Mouse (Mus musculus): ENCODE measurements around the gene Mgat5. TPM values are rescaled to one million over a fixed set of nuclear protein-coding genes. Genes with fewer than 3 reads are reported as not detected.

Gene Mgat5
- total RNA-seq, 1 experiment, result 11.0 TPM

DNA sequence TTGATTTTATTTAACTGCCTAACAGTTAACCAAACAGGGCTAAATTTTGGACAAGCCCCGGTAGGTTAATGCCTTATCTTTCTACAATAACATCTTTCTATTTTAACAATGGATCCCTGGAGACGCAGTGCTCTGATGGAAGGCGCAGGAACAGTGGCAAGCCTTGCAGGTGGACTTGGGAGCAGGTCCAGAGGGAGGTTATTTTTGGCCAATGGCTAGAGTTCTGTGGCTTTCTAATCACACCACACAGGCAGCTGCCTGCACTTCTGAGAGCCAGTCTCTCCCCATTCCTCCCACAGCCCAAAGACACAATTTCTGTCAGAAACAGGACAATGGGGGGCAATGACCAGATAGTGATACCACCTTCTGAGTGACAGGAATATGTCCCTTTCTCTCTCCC lies 31.4 kb upstream of the Mgat5 start:
- no peak for DNase-seq (ENCODE audit: low read depth, low spot score)
- in situ Hi-C loops (cut with MboI; ENCODE audit: low sequenced_read_pairs in 2 of 2, unreplicated experiment in 2 of 2), result no loop called here
- TF ChIP-seq CHD2 (IDR thresholded peaks at IDR 0.05; ENCODE audit: low read depth, low read length) (no peak), ZNF384 (IDR thresholded peaks at IDR 0.05; ENCODE audit: low read depth, low read length) (no peak), ZC3H11A (IDR thresholded peaks at IDR 0.05; ENCODE audit: borderline replicate concordance, low read depth, low read length) (no peak), HCFC1 (IDR thresholded peaks at IDR 0.05; ENCODE audit: borderline replicate concordance, insufficient read depth, low read length) (no peak), MAFK (IDR thresholded peaks at IDR 0.05; ENCODE audit: insufficient read depth, low read depth, low read length) (no peak)

DNA sequence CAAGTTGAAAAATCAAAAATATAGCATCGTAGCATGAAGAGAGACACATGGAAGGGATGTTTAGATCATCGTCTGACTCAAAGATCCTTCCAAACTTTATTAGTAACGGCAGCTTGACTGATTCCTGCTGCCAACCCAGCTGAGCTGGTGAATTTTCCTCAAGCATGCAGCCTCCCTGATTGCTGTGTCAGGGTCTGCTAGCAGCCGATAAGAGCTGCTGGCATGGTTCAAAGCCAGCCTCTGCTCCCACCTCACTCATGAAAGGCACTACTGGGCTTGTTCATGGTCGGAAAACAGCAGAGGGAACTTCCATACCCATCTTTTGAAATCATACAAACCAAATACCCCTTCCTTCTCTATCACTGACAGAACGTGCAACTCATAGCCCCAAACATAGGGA lies 12.4 kb upstream of the Mgat5 start:
- Histone ChIP-seq H3K4me1 (ENCODE audit: control insufficient read depth in 2 of 2, insufficient read depth in 2 of 2, low read length in 2 of 2, poor library complexity in 1 of 2) (no peaks in the 10 kb centered on the region), H3K27ac (ENCODE audit: insufficient read depth, low read depth, low read length, poor library complexity, severe bottlenecking) (no peak overlapping the region), H3K36me3 (ENCODE audit: control insufficient read depth, insufficient read depth, low read length, poor library complexity, severe bottlenecking) (no peaks in the 10 kb centered on the region), H3K4me3 (ENCODE audit: insufficient read depth in 1 of 2, low read depth in 1 of 2, low read length in 2 of 2, poor library complexity in 1 of 2, severe bottlenecking in 1 of 2) (no peak overlapping the region), H3K9ac (ENCODE audit: insufficient read depth, low read depth, low read length, poor library complexity, severe bottlenecking) (no peak overlapping the region), H3K9me3 (ENCODE audit: control insufficient read depth, insufficient read depth, low read depth, low read length) (no peaks in the 10 kb centered on the region)
- DNase-seq (ENCODE audit: low read depth, low spot score), result no peak
- TF ChIP-seq ZC3H11A (IDR thresholded peaks at IDR 0.05; ENCODE audit: borderline replicate concordance, low read depth, low read length) (no peak), ZNF384 (IDR thresholded peaks at IDR 0.05; ENCODE audit: low read depth, low read length) (no peak), MAFK (IDR thresholded peaks at IDR 0.05; ENCODE audit: insufficient read depth, low read depth, low read length) (no peak), CHD2 (IDR thresholded peaks at IDR 0.05; ENCODE audit: low read depth, low read length) (no peak), HCFC1 (IDR thresholded peaks at IDR 0.05; ENCODE audit: borderline replicate concordance, insufficient read depth, low read length) (no peak)
- in situ Hi-C loops (cut with MboI; ENCODE audit: low sequenced_read_pairs in 2 of 2, unreplicated experiment in 2 of 2), result no loop called here

More for the DNA sequence above, 31.4 kb upstream of the Mgat5 start:
- H3K36me3 ChIP-seq (ENCODE audit: control insufficient read depth, insufficient read depth, low read length, poor library complexity, severe bottlenecking), result no peaks in the 10 kb centered on the region
- no peak overlapping the region for H3K4me3 ChIP-seq (ENCODE audit: insufficient read depth in 1 of 2, low read depth in 1 of 2, low read length in 2 of 2, poor library complexity in 1 of 2, severe bottlenecking in 1 of 2)
- H3K27ac ChIP-seq (ENCODE audit: insufficient read depth, low read depth, low read length, poor library complexity, severe bottlenecking), result no peak overlapping the region
- H3K4me1 ChIP-seq (ENCODE audit: control insufficient read depth in 2 of 2, insufficient read depth in 2 of 2, low read length in 2 of 2, poor library complexity in 1 of 2), result peaks cover 1 to 9% of the 10 kb centered on the region in 2 experiments; a peak in 2 of 4 replicates
- H3K9ac ChIP-seq (ENCODE audit: insufficient read depth, low read depth, low read length, poor library complexity, severe bottlenecking), result no peak overlapping the region
- no peaks in the 10 kb centered on the region for H3K9me3 ChIP-seq (ENCODE audit: control insufficient read depth, insufficient read depth, low read depth, low read length)

DNA sequence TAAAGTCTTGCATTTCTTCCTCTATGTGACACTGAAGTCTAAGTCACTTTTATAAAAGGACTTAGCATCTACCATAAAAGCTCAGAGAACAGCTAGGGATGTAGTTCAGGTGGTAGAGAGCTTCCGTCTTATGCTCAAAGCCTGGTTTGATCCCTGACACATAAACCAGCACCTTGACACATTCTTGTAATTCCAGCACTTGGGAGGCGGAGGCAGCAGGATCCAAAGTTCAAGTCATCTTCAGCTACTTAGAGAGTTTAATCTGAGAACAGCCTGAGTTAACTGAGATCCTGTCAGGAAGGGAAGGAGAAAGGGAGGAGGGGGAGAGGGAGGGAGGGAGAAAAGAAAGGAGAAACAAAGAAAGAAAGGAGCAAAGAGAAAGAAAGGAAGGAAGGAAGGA lies 5.6 kb upstream of the Mgat5 start:
- in situ Hi-C loops (cut with MboI; ENCODE audit: low sequenced_read_pairs in 2 of 2, unreplicated experiment in 2 of 2), result no loop called here
- Histone ChIP-seq H3K27ac (ENCODE audit: insufficient read depth, low read depth, low read length, poor library complexity, severe bottlenecking) (no peak overlapping the region), H3K36me3 (ENCODE audit: control insufficient read depth, insufficient read depth, low read length, poor library complexity, severe bottlenecking) (no peaks in the 10 kb centered on the region), H3K4me1 (ENCODE audit: control insufficient read depth in 2 of 2, insufficient read depth in 2 of 2, low read length in 2 of 2, poor library complexity in 1 of 2) (peaks cover 2 to 3% of the 10 kb centered on the region in 2 experiments; a peak in 2 of 4 replicates), H3K9me3 (ENCODE audit: control insufficient read depth, insufficient read depth, low read depth, low read length) (no peaks in the 10 kb centered on the region), H3K4me3 (ENCODE audit: insufficient read depth in 1 of 2, low read depth in 1 of 2, low read length in 2 of 2, poor library complexity in 1 of 2, severe bottlenecking in 1 of 2) (no peak overlapping the region), H3K9ac (ENCODE audit: insufficient read depth, low read depth, low read length, poor library complexity, severe bottlenecking) (no peak overlapping the region)
- no peak for DNase-seq (ENCODE audit: low read depth, low spot score)
- TF ChIP-seq MAFK (IDR thresholded peaks at IDR 0.05; ENCODE audit: insufficient read depth, low read depth, low read length), result no peak
- no peak for TF ChIP-seq ZNF384 (IDR thresholded peaks at IDR 0.05; ENCODE audit: low read depth, low read length)
- no peak for TF ChIP-seq ZC3H11A (IDR thresholded peaks at IDR 0.05; ENCODE audit: borderline replicate concordance, low read depth, low read length)

DNA sequence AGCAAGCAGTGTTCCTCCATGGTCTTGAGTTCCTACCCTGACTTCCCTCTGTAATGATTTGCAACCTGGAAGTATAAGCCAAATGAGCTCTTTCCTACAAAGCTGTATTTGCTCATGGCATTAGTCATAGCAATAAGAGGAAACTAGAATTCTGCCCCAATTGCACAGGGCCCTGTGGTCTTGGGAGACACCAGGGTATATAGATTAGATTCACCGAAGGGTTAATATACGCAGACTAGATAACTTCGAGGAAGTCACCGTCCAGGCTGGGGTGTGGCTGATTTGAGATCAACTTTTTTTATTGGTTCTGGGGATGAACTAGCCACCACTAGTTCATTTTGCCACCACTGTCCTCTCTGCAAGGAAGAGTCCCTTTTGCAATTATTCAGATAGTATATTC lies 2.5 kb upstream of the Mgat5 start:
- Histone ChIP-seq H3K4me3 (ENCODE audit: insufficient read depth in 1 of 2, low read depth in 1 of 2, low read length in 2 of 2, poor library complexity in 1 of 2, severe bottlenecking in 1 of 2) (no peak overlapping the region), H3K27ac (ENCODE audit: insufficient read depth, low read depth, low read length, poor library complexity, severe bottlenecking) (no peak overlapping the region), H3K9me3 (ENCODE audit: control insufficient read depth, insufficient read depth, low read depth, low read length) (no peaks in the 10 kb centered on the region), H3K9ac (ENCODE audit: insufficient read depth, low read depth, low read length, poor library complexity, severe bottlenecking) (no peak overlapping the region), H3K36me3 (ENCODE audit: control insufficient read depth, insufficient read depth, low read length, poor library complexity, severe bottlenecking) (no peaks in the 10 kb centered on the region), H3K4me1 (ENCODE audit: control insufficient read depth in 2 of 2, insufficient read depth in 2 of 2, low read length in 2 of 2, poor library complexity in 1 of 2) (peaks cover 2 to 3% of the 10 kb centered on the region in 2 experiments; a peak in 3 of 4 replicates)
- in situ Hi-C loops (cut with MboI; ENCODE audit: low sequenced_read_pairs in 2 of 2, unreplicated experiment in 2 of 2), result no loop called here
- TF ChIP-seq MAFK (IDR thresholded peaks at IDR 0.05; ENCODE audit: insufficient read depth, low read depth, low read length) (no peak), HCFC1 (IDR thresholded peaks at IDR 0.05; ENCODE audit: borderline replicate concordance, insufficient read depth, low read length) (no peak), ZC3H11A (IDR thresholded peaks at IDR 0.05; ENCODE audit: borderline replicate concordance, low read depth, low read length) (no peak), ZNF384 (IDR thresholded peaks at IDR 0.05; ENCODE audit: low read depth, low read length) (no peak), CHD2 (IDR thresholded peaks at IDR 0.05; ENCODE audit: low read depth, low read length) (no peak)
- no peak for DNase-seq (ENCODE audit: low read depth, low spot score)

DNA sequence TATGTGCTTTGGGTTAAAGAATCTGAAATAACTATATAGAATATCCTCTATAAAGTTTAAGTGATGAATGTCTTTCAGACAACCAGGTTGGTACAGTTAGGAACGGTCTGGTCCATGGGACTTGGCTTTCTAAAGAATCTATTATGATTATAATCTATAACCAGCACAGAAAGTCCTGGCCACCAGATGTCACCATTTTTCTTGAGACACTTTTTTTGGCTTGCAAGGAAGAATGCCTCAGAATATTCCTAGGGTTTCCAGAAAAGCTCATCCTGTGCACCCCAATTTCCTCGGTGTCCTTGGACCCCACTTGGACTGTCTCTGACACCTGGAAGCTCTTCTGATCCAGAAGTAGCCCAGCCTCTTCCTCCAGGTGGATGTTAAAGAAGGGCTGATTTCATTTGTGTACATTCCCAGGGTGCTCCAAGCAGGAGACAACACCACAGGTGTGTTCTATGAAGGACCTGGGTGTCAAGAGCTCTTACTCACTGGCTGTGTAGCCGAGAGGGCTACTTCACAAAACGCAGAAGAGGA lies 1.5 kb upstream of the Mgat5 start:
- DNase-seq (ENCODE audit: low read depth, low spot score), result no peak
- no peaks in the 10 kb centered on the region for H3K36me3 ChIP-seq (ENCODE audit: control insufficient read depth, insufficient read depth, low read length, poor library complexity, severe bottlenecking)
- no peaks in the 10 kb centered on the region for H3K9me3 ChIP-seq (ENCODE audit: control insufficient read depth, insufficient read depth, low read depth, low read length)
- H3K27ac ChIP-seq (ENCODE audit: insufficient read depth, low read depth, low read length, poor library complexity, severe bottlenecking), result no peak overlapping the region
- TF ChIP-seq ZNF384 (IDR thresholded peaks at IDR 0.05; ENCODE audit: low read depth, low read length) (no peak), CHD2 (IDR thresholded peaks at IDR 0.05; ENCODE audit: low read depth, low read length) (no peak), MAFK (IDR thresholded peaks at IDR 0.05; ENCODE audit: insufficient read depth, low read depth, low read length) (no peak), ZC3H11A (IDR thresholded peaks at IDR 0.05; ENCODE audit: borderline replicate concordance, low read depth, low read length) (no peak), HCFC1 (IDR thresholded peaks at IDR 0.05; ENCODE audit: borderline replicate concordance, insufficient read depth, low read length) (no peak)
- peaks cover 2 to 3% of the 10 kb centered on the region in 2 experiments; a peak in 3 of 4 replicates for H3K4me1 ChIP-seq (ENCODE audit: control insufficient read depth in 2 of 2, insufficient read depth in 2 of 2, low read length in 2 of 2, poor library complexity in 1 of 2)
- no peak overlapping the region for H3K9ac ChIP-seq (ENCODE audit: insufficient read depth, low read depth, low read length, poor library complexity, severe bottlenecking)
- H3K4me3 ChIP-seq (ENCODE audit: insufficient read depth in 1 of 2, low read depth in 1 of 2, low read length in 2 of 2, poor library complexity in 1 of 2, severe bottlenecking in 1 of 2), result no peak overlapping the region
- in situ Hi-C loops (cut with MboI; ENCODE audit: low sequenced_read_pairs in 2 of 2, unreplicated experiment in 2 of 2), result no loop called here
